Mouse (Mus musculus) urinary bladder, postnatal 4 days (tissue): ENCODE measurements around the gene Abr.

Experiments used
- DNase-seq, 2 experiments: peaks; one replicate each; pipeline ENCODE4 v3.0.0; 2021 to 2022; ENCODE audit warnings: low spot score in 2 of 2

Abr gene

GRCm38 (mm10) chr11:76459489-76459888 is 162.6 kb downstream of the Abr start:
- DNase-seq, result no peak

DNA sequence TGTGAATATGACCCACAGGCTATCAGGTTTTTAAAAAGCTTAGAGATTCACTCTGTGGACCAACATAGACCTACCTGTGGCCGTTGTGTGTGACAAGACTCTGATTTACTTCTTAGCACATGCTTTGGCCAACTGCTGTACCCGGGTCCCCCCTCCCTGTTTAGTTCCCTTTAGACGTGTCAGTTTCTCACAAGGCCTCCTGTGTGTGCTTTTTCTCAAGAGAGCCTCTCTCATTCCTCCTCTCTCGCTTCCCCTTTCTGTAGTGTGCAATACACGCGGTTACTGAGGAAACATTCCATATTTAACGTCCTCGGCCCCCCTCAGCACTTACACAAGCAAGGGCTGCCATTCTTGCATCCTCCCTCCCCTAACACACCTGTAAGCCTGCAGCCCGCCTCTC is 163.4 kb downstream of the Abr start:
- DNase-seq, result no peak

- no peak for DNase-seq
Measured at GRCm38 (mm10) chr11:76456897-76457296, 165.2 kb downstream of the Abr start.

DNA sequence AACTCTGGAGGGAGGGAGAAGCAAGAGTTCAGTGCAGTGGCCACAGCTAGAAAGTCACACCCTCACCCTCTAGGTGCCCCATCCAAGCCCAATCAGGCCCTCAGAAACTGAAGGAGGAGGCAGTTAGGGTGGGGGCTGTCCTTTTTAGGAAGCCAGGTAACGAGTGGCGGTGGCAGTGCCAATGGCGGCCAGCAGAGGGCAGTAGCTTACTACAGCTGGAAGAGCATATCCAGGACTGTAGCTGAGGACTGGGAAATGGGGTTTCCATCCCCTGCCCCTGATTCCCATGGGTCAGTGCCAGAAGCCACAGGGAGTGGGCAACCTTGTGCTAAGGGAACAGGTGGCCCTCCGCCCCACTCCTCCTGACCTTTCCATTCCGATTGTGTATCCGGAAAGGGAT is 165.9 kb downstream of the Abr start:
- DNase-seq, result peak; percentile 72 to 88

GRCm38 (mm10) chr11:76454492-76454891 is 167.6 kb downstream of the Abr start:
- DNase-seq, result peak; percentile 54 to 75

DNA sequence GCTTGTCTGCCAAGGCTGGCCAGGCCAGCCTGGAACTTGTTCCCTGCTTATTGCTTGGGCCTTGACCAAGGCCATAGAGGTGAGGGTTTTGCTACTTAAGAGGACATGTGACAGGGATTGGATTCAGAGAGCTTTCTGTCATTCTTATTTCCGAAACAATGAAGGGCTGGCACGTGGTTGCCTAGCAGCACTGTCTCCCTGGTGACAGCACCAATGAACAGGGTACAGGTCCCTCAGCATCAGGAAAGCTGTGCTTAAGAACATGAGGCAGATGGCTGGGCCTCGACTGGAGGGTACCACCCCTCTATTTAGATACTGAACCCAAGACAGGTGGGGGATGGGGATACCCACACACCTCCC is 171.9 kb downstream of the Abr start:
- no peak for DNase-seq

DNA sequence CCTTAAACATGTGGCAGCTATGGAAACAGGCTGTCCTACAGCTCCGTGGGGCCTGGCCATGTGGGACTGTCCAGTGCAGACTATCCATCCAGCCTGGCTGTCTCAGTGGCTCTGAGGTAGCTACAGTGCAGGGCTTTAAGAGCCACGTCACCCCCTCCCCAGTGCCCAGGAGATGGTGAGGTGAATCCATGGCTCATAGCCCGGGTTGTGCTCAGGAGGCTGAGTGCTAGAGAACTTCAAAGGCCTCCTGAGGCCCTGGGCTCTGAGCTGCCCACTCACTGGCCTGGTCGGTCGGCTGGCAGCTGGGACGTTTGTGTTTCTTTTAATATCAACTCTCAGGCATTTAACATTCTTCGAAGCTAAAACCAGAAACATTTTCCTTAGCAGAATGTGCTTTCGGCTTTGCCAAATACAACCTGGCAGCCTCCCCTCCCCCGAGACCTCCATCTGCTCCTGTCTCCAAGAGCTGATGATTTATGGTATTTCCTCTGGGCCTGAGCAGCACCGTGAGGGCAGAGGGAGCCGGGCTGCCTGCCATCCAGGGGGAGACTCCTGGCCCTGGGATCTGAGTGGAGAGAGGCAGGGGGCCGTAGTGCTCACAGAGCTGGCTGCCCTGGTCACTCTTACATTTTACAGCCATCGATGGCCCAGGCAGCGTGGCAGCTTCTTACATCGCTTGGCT is 172.5 kb downstream of the Abr start:
- DNase-seq, result peak in 1 of 2 experiments; percentile 62

GRCm38 (mm10) chr11:76446251-76446650 is 175.9 kb downstream of the Abr start:
- DNase-seq, result no peak

DNA sequence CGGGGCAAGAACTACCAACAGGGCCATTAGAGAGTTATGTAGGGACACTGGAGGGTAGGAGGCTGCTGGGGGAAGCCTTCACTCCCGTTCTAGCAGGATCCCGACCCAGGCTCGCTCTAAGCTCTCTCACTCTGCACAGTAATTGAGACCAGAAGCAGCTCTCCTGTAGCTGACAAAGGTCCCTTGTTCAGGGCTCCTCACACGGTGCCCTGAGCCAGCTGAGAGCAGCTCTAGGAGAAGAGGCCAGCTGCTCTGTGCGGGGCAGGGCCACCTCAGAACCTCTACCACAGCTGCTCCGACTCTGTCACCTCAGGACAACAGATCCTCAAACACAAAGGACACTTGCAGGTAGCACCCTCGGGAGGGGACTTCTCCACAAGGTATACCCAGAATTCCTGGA is 176.7 kb downstream of the Abr start:
- no peak for DNase-seq

DNA sequence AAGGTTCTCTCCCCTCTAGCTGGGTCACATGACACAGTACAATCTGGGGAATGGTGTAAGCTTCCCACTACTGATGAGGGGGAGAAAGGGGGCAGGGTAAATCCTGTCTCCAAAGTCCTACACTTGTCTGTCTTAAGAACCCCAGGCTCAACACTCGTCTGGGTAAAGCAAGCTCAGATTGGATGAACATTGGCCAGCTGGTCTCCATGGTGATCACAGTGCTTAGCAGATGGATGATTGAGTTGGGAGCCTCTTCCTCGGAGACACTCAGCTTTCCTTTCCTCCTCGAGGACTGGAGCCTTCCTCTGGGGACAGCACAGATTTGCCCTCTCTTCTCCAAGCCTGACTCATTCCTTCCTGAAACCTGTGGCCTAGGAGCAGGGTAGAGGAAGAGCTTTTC is 182.4 kb downstream of the Abr start:
- DNase-seq, result no peak

- peak in 1 of 2 experiments; percentile 72 for DNase-seq
Measured at GRCm38 (mm10) chr11:76436864-76437437, 185.2 kb downstream of the Abr start.

GRCm38 (mm10) chr11:76436009-76436408 is 186.1 kb downstream of the Abr start:
- DNase-seq, result no peak

- no peak for DNase-seq
Measured at GRCm38 (mm10) chr11:76429966-76430631, 192.0 kb downstream of the Abr start.

DNA sequence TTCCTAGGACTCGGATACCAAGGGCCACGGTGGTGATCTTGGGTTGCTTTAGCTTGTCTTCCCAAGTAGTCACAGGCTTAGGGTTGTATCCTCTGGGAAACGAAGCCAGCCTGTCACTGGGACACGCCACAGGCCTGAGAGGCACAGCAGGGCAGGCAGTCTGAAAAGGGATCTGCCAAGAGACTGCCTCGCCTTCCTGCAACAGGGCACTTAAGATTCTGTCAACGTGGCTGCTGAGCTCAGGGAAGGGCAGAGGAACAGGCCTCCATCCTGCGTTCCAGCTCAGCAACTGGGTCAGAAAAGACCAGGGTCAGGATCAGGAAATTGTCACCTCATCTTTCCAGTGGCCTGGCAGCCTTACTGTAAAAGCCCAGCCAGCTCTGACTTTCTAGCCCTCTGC is 192.6 kb downstream of the Abr start:
- DNase-seq, result no peak

- no peak for DNase-seq
Measured at GRCm38 (mm10) chr11:76429046-76429445, 193.1 kb downstream of the Abr start.

- DNase-seq, result no peak
Measured at GRCm38 (mm10) chr11:76427781-76428180, 194.3 kb downstream of the Abr start.

DNA sequence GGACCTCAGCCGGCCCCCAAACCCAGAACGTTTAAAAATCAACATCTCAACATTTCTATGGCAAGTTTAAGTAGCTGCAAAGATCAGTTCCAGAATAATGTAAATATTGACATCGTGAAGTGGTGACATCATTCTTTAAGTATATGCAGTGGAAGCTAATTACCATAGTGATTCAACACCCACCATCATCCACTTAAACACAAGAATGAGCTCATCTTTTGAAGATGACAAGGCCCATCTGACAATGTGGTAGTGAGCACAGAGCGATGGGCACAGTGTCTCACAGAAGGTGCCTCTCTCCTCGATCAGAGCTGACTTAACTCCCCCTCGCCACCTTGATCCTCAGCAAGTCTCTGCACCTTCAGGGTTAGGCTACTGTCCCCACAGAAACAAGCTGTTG is 196.4 kb downstream of the Abr start:
- no peak for DNase-seq

DNA sequence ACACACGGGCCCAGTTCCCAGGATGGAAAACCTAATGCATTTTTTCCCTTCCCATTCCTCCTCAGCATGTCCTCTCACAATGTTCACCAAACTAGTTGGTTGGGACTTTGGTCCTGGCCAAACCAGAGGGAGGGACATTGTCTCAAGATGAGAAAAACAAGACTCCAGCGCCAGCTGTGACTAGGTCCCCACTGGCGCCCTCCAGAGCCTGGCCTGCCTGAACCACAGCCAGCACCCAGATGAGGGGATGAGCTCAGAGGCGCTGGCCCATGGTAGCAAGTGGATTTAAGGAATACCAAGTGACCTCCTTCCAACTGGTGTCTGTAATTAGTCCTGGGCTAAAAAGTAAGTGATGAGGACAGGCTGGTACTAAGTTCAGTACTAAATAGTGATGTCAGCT is 201.2 kb downstream of the Abr start:
- no peak for DNase-seq

- DNase-seq, result no peak
Measured at GRCm38 (mm10) chr11:76419179-76419578, 202.9 kb downstream of the Abr start.

DNA sequence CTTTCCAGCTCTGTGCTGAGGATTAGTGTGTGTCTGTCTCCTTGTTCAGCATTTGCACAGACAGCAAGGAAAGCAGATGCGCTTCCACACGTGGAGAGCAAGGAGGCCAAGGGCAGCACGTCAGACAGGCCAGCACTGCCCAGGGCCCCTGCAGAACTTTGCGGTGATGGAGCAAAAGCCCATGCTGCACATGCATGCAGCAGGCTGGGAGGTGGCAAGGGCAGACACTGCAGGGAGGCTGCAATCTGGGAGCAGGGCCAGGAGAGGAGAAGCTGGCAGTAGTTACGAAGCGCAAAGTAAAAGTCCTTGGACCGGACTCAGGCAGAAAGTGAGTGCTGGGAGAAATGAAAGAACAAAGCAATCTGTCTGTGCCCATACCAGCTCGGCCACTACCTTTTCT is 203.7 kb downstream of the Abr start:
- no peak for DNase-seq

DNA sequence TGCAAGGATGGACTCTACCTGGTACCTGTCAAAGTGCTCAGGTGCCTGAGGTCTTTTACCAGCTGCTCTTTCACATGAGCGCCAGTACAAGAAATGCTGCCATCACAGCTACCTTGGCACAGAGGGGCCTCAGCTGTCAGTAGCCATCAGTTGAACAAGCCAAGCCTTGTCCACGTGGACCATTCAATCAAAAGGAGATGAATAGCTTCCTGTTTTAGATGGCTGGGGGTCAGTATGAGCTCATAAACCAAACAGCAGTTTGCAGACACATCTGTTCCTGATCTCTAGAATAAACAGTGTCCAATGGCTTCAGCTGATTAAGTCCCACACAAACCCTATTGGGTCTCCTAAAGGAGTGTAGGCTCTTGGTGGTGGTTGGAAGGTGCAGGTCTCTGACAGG is 206.1 kb downstream of the Abr start:
- no peak for DNase-seq

GRCm38 (mm10) chr11:76415001-76415400 is 207.1 kb downstream of the Abr start:
- DNase-seq, result no peak

DNA sequence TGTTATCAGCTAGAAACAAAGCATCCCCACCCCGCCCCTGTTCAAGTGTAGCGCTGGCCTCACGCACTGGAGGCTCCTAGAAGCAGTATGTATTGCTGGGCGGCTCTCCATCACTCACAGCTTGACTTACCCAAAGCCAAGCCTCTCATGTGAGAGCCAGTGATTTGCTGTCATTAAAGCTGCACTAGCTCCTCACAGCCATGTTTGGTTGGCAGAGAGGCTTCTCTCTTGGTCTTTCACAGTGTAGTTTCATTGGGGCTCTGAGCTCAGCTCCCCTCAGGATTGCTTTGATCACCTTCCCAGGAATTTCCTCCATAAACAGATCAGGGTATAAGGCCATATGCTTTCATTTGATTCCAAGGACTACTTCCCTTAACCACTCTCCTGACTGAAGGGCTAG is 208.9 kb downstream of the Abr start:
- no peak for DNase-seq
